Mouse (Mus musculus): ENCODE measurements around the gene Rps24. TPM values are rescaled to one million over a fixed set of nuclear protein-coding genes. Genes with fewer than 3 reads are reported as not detected.

Gene Rps24
- polyA plus RNA-seq, 1 experiment from 2014 or later: 1,460 TPM

GRCm38 (mm10) chr14:24525677-24526415 lies 38.9 kb downstream of the Rps24 start:
- Histone ChIP-seq H3K36me3 (ENCODE audit: insufficient read depth, low read length) (no peaks in the 10 kb centered on the region), H3K4me2 (ENCODE audit: low read length) (no peak overlapping the region), H3K27ac (no peak overlapping the region), H3K4me1 (replicated peaks; ENCODE audit: insufficient read depth, low read length) (peaks cover 4% of the 10 kb centered on the region; the same call in 1 of the 2 replicates), H3K27me3 (ENCODE audit: insufficient read depth, low read length) (no peaks in the 10 kb centered on the region), H3K9ac (ENCODE audit: low read depth, low read length) (no peak overlapping the region), H3K4me3 (replicated peaks; ENCODE audit: low read depth, low read length) (no peak overlapping the region), H3K9me3 (replicated peaks; ENCODE audit: low read length) (no peaks in the 10 kb centered on the region)
- TF ChIP-seq CTCF (IDR thresholded peaks at IDR 0.05; ENCODE audit: low read depth): no peak
- DNase-seq (ENCODE audit: low spot score) (no peak), ATAC-seq (replicated peaks; ENCODE audit: low FRiP score, low read depth) (no peak)
- 66% methylated on average over 10 of the region's 10 CpGs for WGBS

GRCm38 (mm10) chr14:24526440-24526839 lies 39.5 kb downstream of the Rps24 start:
- 74% methylated on average over 10 of the region's 10 CpGs for WGBS
- Histone ChIP-seq H3K4me3 (replicated peaks; ENCODE audit: low read depth, low read length) (no peak overlapping the region), H3K9me3 (replicated peaks; ENCODE audit: low read length) (no peaks in the 10 kb centered on the region), H3K27me3 (ENCODE audit: insufficient read depth, low read length) (no peaks in the 10 kb centered on the region), H3K36me3 (ENCODE audit: insufficient read depth, low read length) (no peaks in the 10 kb centered on the region), H3K27ac (no peak overlapping the region), H3K4me1 (replicated peaks; ENCODE audit: insufficient read depth, low read length) (peaks cover 4% of the 10 kb centered on the region; the same call in 1 of the 2 replicates), H3K9ac (ENCODE audit: low read depth, low read length) (no peak overlapping the region), H3K4me2 (ENCODE audit: low read length) (no peak overlapping the region)
- no peak for ATAC-seq (replicated peaks; ENCODE audit: low FRiP score, low read depth)
- TF ChIP-seq CTCF (IDR thresholded peaks at IDR 0.05; ENCODE audit: low read depth): no peak
- no peak for DNase-seq (ENCODE audit: low spot score)

- H3K4me1 ChIP-seq (replicated peaks; ENCODE audit: insufficient read depth, low read length): peaks cover 4% of the 10 kb centered on the region; the same call in 1 of the 2 replicates
- TF ChIP-seq CTCF (IDR thresholded peaks at IDR 0.05; ENCODE audit: low read depth): no peak
- H3K36me3 ChIP-seq (ENCODE audit: insufficient read depth, low read length): no peaks in the 10 kb centered on the region
- no peaks in the 10 kb centered on the region for H3K9me3 ChIP-seq (replicated peaks; ENCODE audit: low read length)
- no peak overlapping the region for H3K4me3 ChIP-seq (replicated peaks; ENCODE audit: low read depth, low read length)
- WGBS: 6% methylated on average over 6 of the region's 6 CpGs
- H3K27me3 ChIP-seq (ENCODE audit: insufficient read depth, low read length): no peaks in the 10 kb centered on the region
- no peak overlapping the region for H3K9ac ChIP-seq (ENCODE audit: low read depth, low read length)
- ATAC-seq (replicated peaks; ENCODE audit: low FRiP score, low read depth): 0 out of 2 replicates have a peak, but pooled peaks have one; percentile 40
- DNase-seq (ENCODE audit: low spot score): peak; percentile 26
- peak overlapping the region; percentile 17; the same call in 1 of the 2 replicates for H3K4me2 ChIP-seq (ENCODE audit: low read length)
- no peak overlapping the region for H3K27ac ChIP-seq
Measured at GRCm38 (mm10) chr14:24530228-24530627, 43.3 kb downstream of the Rps24 start.

- WGBS: 68% methylated on average over 9 of the region's 9 CpGs
- DNase-seq (ENCODE audit: low spot score): no peak
- Histone ChIP-seq H3K9ac (ENCODE audit: low read depth, low read length) (no peak overlapping the region), H3K4me2 (ENCODE audit: low read length) (no peak overlapping the region), H3K4me3 (replicated peaks; ENCODE audit: low read depth, low read length) (no peak overlapping the region), H3K27ac (no peak overlapping the region), H3K27me3 (ENCODE audit: insufficient read depth, low read length) (no peaks in the 10 kb centered on the region), H3K36me3 (ENCODE audit: insufficient read depth, low read length) (no peaks in the 10 kb centered on the region), H3K4me1 (replicated peaks; ENCODE audit: insufficient read depth, low read length) (peaks cover 4% of the 10 kb centered on the region; the same call in 1 of the 2 replicates), H3K9me3 (replicated peaks; ENCODE audit: low read length) (no peaks in the 10 kb centered on the region)
- ATAC-seq (replicated peaks; ENCODE audit: low FRiP score, low read depth): no peak
- TF ChIP-seq CTCF (IDR thresholded peaks at IDR 0.05; ENCODE audit: low read depth): no peak
Measured at GRCm38 (mm10) chr14:24534865-24535545, 48.1 kb downstream of the Rps24 start.

- no peak for DNase-seq (ENCODE audit: low spot score)
- 78% methylated on average over 4 of the region's 4 CpGs for WGBS
- Histone ChIP-seq H3K4me3 (replicated peaks; ENCODE audit: low read depth, low read length) (no peak overlapping the region), H3K27ac (no peak overlapping the region), H3K4me1 (replicated peaks; ENCODE audit: insufficient read depth, low read length) (no peaks in the 10 kb centered on the region), H3K27me3 (ENCODE audit: insufficient read depth, low read length) (no peaks in the 10 kb centered on the region), H3K4me2 (ENCODE audit: low read length) (no peak overlapping the region), H3K9me3 (replicated peaks; ENCODE audit: low read length) (no peaks in the 10 kb centered on the region), H3K36me3 (ENCODE audit: insufficient read depth, low read length) (no peaks in the 10 kb centered on the region), H3K9ac (ENCODE audit: low read depth, low read length) (no peak overlapping the region)
- ATAC-seq (replicated peaks; ENCODE audit: low FRiP score, low read depth): no peak
- no peak for TF ChIP-seq CTCF (IDR thresholded peaks at IDR 0.05; ENCODE audit: low read depth)
Measured at GRCm38 (mm10) chr14:24542901-24543300, 56.0 kb downstream of the Rps24 start.

- TF ChIP-seq CTCF (IDR thresholded peaks at IDR 0.05; ENCODE audit: low read depth): peak; percentile 75
- no peaks in the 10 kb centered on the region for H3K9me3 ChIP-seq (replicated peaks; ENCODE audit: low read length)
- H3K4me3 ChIP-seq (replicated peaks; ENCODE audit: low read depth, low read length): no peak overlapping the region
- ATAC-seq (replicated peaks; ENCODE audit: low FRiP score, low read depth) (no peak), DNase-seq (ENCODE audit: low spot score) (peak; percentile 62)
- 26% methylated on average over 2 of the region's 2 CpGs for WGBS
- H3K9ac ChIP-seq (ENCODE audit: low read depth, low read length): no peak overlapping the region
- no peak overlapping the region for H3K27ac ChIP-seq
- H3K4me1 ChIP-seq (replicated peaks; ENCODE audit: insufficient read depth, low read length): no peaks in the 10 kb centered on the region
- no peaks in the 10 kb centered on the region for H3K27me3 ChIP-seq (ENCODE audit: insufficient read depth, low read length)
- H3K4me2 ChIP-seq (ENCODE audit: low read length): no peak overlapping the region
- no peaks in the 10 kb centered on the region for H3K36me3 ChIP-seq (ENCODE audit: insufficient read depth, low read length)
Measured at GRCm38 (mm10) chr14:24544057-24544456, 57.1 kb downstream of the Rps24 start.

Other genes with a start within 250 kb of the Rps24 start
- 10.2 and 10.3 TPM in 2 replicates for gene Dlg5, start 241.2 kb upstream of the Rps24 start, polyA plus RNA-seq (2015; fragmentation: Nextera tagmentation; extraction: Ambion mirVana)
- gene E330034G19Rik, start 193.9 kb upstream of the Rps24 start, polyA plus RNA-seq (2015; fragmentation: Nextera tagmentation; extraction: Ambion mirVana): not detected in 2 replicates
- gene Polr3a, start 67 bp upstream of the Rps24 start, polyA plus RNA-seq (2015; fragmentation: Nextera tagmentation; extraction: Ambion mirVana): 11.0 and 11.5 TPM in 2 replicates